Mouse (Mus musculus): ENCODE measurements around the gene Ttc4. TPM values are rescaled to one million over a fixed set of nuclear protein-coding genes. Genes with fewer than 3 reads are reported as not detected.

The Ttc4 gene
- 7.7 and 8.6 TPM in 2 replicates for polyA plus RNA-seq (2012)

GRCm38 (mm10) chr4:106678442-106679118 is at the start of gene Ttc4:
Gene Ttc4 (minus strand): TSS chr4:106678944.

GRCm38 (mm10) chr4:106650833-106651527 is 27.8 kb downstream of the Ttc4 start, which contains the start of gene Pars2:
Gene Pars2 (plus strand): TSS chr4:106651069.

DNA sequence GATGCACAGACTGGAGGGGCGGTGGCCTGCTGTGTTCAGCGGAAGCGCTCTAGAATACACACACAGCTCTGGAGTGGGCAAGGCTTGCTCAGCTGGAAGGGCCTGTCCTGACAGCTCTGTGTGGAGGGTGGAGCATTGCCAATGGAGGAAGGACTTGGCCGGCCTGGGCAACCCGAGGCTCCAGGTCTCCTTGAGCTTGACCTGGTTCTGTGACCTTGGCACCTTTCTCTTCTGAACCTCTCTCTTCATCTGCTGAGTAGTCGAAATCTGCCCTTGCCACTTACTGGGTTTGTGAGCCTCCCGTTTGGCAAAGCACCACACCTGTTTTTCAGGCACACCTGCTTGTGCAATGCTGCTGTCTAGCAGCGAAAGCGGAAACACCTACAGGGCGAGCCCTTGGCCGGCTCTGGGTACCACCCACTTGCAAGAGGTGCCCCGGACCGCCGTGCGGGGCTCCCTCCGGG is 56.7 kb downstream of the Ttc4 start, which contains the start of gene Ttc22:
Gene Ttc22, plus strand, starts transcription at position 403 of the 464 bp plus-strand sequence.

DNA sequence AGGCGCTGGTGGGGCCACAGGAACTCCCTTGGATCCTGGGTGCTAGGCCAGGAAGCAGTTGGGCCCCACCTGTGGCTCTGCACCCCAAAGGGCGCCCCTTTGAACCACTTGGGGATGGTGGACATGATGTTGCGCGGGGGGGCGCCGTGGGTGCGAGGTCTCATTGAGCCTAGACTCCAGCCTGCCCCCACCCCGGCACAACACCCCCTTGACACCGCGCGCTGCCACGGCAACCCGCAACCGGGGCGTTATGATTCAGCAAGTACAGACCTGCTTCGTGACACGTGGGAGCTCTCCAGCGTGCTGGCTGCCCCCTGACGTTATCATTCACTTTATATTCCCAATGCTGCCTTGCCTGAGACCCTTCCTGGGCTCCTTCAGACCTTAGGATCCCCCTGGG is 61.7 kb downstream of the Ttc4 start, which contains the start of gene Lexm:
Gene Lexm, minus strand, starts transcription at position 186 of the 400 bp plus-strand sequence.

Other genes with a start within 250 kb of the Ttc4 start
- gene Pcsk9, start 214.6 kb downstream of the Ttc4 start, polyA plus RNA-seq (2012): 0.41 and 0.43 TPM in 2 replicates
- gene Bsnd, start 186.7 kb downstream of the Ttc4 start, polyA plus RNA-seq (2012): not detected in 2 replicates
- 24.2 and 25.0 TPM in 2 replicates for gene Dhcr24, start 117.9 kb downstream of the Ttc4 start, polyA plus RNA-seq (2012)
- not detected in 2 replicates for gene Lexm, start 61.7 kb downstream of the Ttc4 start, polyA plus RNA-seq (2012)
- gene Ttc22, start 56.5 kb downstream of the Ttc4 start, polyA plus RNA-seq (2012): not detected in 2 replicates
- gene Pars2, start 27.9 kb downstream of the Ttc4 start, polyA plus RNA-seq (2012): 0.84 and 1.6 TPM in 2 replicates
- 0.06 TPM in 1 of 2 replicates, not detected in the other for gene Mroh7, start 52.0 kb upstream of the Ttc4 start, polyA plus RNA-seq (2012)
- gene Fam151a, start 54.9 kb upstream of the Ttc4 start, polyA plus RNA-seq (2012): not detected in 2 replicates
- 2.6 and 4.2 TPM in 2 replicates for gene Acot11, start 126.1 kb upstream of the Ttc4 start, polyA plus RNA-seq (2012)
- gene Ssbp3, start 231.8 kb upstream of the Ttc4 start, polyA plus RNA-seq (2012): 152 and 172 TPM in 2 replicates